Mouse (Mus musculus): Measurements from ENCODE around the gene Ppp1r8. TPM values are rescaled to one million over a fixed set of nuclear protein-coding genes. Genes with fewer than 3 reads are reported as not detected.
"Not testable (repeated sequence)": the region's sequence is repeated elsewhere in the genome, so short reads cannot be mapped to it uniquely, and the experiment has no call there.

Ppp1r8 gene
- polyA plus RNA-seq, 1 experiment, result 50.2 TPM

GRCm38 (mm10) chr4:132804331-132804730, 38.6 kb downstream of the Ppp1r8 start:
- H3K4me3 ChIP-seq (replicated peaks; ENCODE audit: control insufficient read depth, low read depth, low read length), result no peak overlapping the region
- no peak for TF ChIP-seq CTCF (IDR thresholded peaks at IDR 0.05; ENCODE audit: control insufficient read depth, insufficient read depth, low read length)
- no peak for TF ChIP-seq POLR2A (IDR thresholded peaks at IDR 0.05; ENCODE audit: borderline replicate concordance, control insufficient read depth, low read depth, low read length)
- peaks cover 14% of the 10 kb centered on the region for H3K4me1 ChIP-seq (ENCODE audit: control insufficient read depth, insufficient read depth, low read length)
- 5% methylated on average over 6 of the region's 6 CpGs for WGBS
- H3K27ac ChIP-seq (ENCODE audit: control insufficient read depth, insufficient read depth, low read depth, low read length, poor library complexity), result no peak overlapping the region

GRCm38 (mm10) chr4:132803876-132804275, 39.1 kb downstream of the Ppp1r8 start:
- Histone ChIP-seq H3K27ac (ENCODE audit: control insufficient read depth, insufficient read depth, low read depth, low read length, poor library complexity) (peak overlapping the region; percentile 25; the same call in 1 of the 2 replicates), H3K4me1 (ENCODE audit: control insufficient read depth, insufficient read depth, low read length) (peaks cover 14% of the 10 kb centered on the region), H3K4me3 (replicated peaks; ENCODE audit: control insufficient read depth, low read depth, low read length) (no peak overlapping the region)
- TF ChIP-seq CTCF (IDR thresholded peaks at IDR 0.05; ENCODE audit: control insufficient read depth, insufficient read depth, low read length) (no peak), POLR2A (IDR thresholded peaks at IDR 0.05; ENCODE audit: borderline replicate concordance, control insufficient read depth, low read depth, low read length) (no peak)
- 77% methylated on average over 7 of the region's 7 CpGs for WGBS

- TF ChIP-seq POLR2A (IDR thresholded peaks at IDR 0.05; ENCODE audit: borderline replicate concordance, control insufficient read depth, low read depth, low read length) (no peak), CTCF (IDR thresholded peaks at IDR 0.05; ENCODE audit: control insufficient read depth, insufficient read depth, low read length) (no peak)
- 63% methylated on average over 5 of the region's 5 CpGs for WGBS
- no peak overlapping the region for H3K27ac ChIP-seq (ENCODE audit: control insufficient read depth, insufficient read depth, low read depth, low read length, poor library complexity)
- H3K4me1 ChIP-seq (ENCODE audit: control insufficient read depth, insufficient read depth, low read length), result peaks cover 10% of the 10 kb centered on the region
- H3K4me3 ChIP-seq (replicated peaks; ENCODE audit: control insufficient read depth, low read depth, low read length), result no peak overlapping the region
Observed at GRCm38 (mm10) chr4:132803212-132803611, 39.8 kb downstream of the Ppp1r8 start.

- H3K4me3 ChIP-seq (replicated peaks; ENCODE audit: control insufficient read depth, low read depth, low read length), result peak overlapping the region; percentile 30
- H3K4me1 ChIP-seq (ENCODE audit: control insufficient read depth, insufficient read depth, low read length), result peaks cover 9% of the 10 kb centered on the region
- 10% methylated on average over 16 of the region's 16 CpGs for WGBS
- TF ChIP-seq POLR2A (IDR thresholded peaks at IDR 0.05; ENCODE audit: borderline replicate concordance, control insufficient read depth, low read depth, low read length) (no peak), CTCF (IDR thresholded peaks at IDR 0.05; ENCODE audit: control insufficient read depth, insufficient read depth, low read length) (no peak)
- peak overlapping the region; percentile 77 for H3K27ac ChIP-seq (ENCODE audit: control insufficient read depth, insufficient read depth, low read depth, low read length, poor library complexity)
Observed at GRCm38 (mm10) chr4:132802171-132802637, 40.8 kb downstream of the Ppp1r8 start.

GRCm38 (mm10) chr4:132801176-132802077, 41.5 kb downstream of the Ppp1r8 start:
- TF ChIP-seq CTCF (IDR thresholded peaks at IDR 0.05; ENCODE audit: control insufficient read depth, insufficient read depth, low read length) (no peak), POLR2A (IDR thresholded peaks at IDR 0.05; ENCODE audit: borderline replicate concordance, control insufficient read depth, low read depth, low read length) (no peak)
- Histone ChIP-seq H3K4me1 (ENCODE audit: control insufficient read depth, insufficient read depth, low read length) (peaks cover 9% of the 10 kb centered on the region), H3K27ac (ENCODE audit: control insufficient read depth, insufficient read depth, low read depth, low read length, poor library complexity) (peak overlapping the region; percentile 77), H3K4me3 (replicated peaks; ENCODE audit: control insufficient read depth, low read depth, low read length) (peak overlapping the region; percentile 28)
- 64% methylated on average over 18 of the region's 18 CpGs for WGBS

- Histone ChIP-seq H3K4me1 (ENCODE audit: control insufficient read depth, insufficient read depth, low read length) (peaks cover 7% of the 10 kb centered on the region), H3K4me3 (replicated peaks; ENCODE audit: control insufficient read depth, low read depth, low read length) (no peak overlapping the region), H3K27ac (ENCODE audit: control insufficient read depth, insufficient read depth, low read depth, low read length, poor library complexity) (no peak overlapping the region)
- no peak for TF ChIP-seq POLR2A (IDR thresholded peaks at IDR 0.05; ENCODE audit: borderline replicate concordance, control insufficient read depth, low read depth, low read length)
- 79% methylated on average over 4 of the region's 4 CpGs for WGBS
Observed at GRCm38 (mm10) chr4:132799845-132800244, 43.1 kb downstream of the Ppp1r8 start.

- not testable (repeated sequence) for H3K27ac ChIP-seq (ENCODE audit: control insufficient read depth, insufficient read depth, low read depth, low read length, poor library complexity)
- WGBS, result 93% methylated on average over 3 of the region's 3 CpGs
Observed at GRCm38 (mm10) chr4:132798666-132799065, 44.3 kb downstream of the Ppp1r8 start.

GRCm38 (mm10) chr4:132798028-132798427, 44.9 kb downstream of the Ppp1r8 start:
- Histone ChIP-seq H3K4me3 (replicated peaks; ENCODE audit: control insufficient read depth, low read depth, low read length) (no peak overlapping the region), H3K27ac (ENCODE audit: control insufficient read depth, insufficient read depth, low read depth, low read length, poor library complexity) (peak overlapping the region; percentile 54), H3K4me1 (ENCODE audit: control insufficient read depth, insufficient read depth, low read length) (peaks cover 7% of the 10 kb centered on the region)
- TF ChIP-seq POLR2A (IDR thresholded peaks at IDR 0.05; ENCODE audit: borderline replicate concordance, control insufficient read depth, low read depth, low read length), result no peak
- TF ChIP-seq CTCF (IDR thresholded peaks at IDR 0.05; ENCODE audit: control insufficient read depth, insufficient read depth, low read length), result no peak
- 8% methylated on average over 4 of the region's 4 CpGs for WGBS

More at GRCm38 (mm10) chr4:132798666-132799065, 44.3 kb downstream of the Ppp1r8 start:
- not testable (repeated sequence) for H3K4me1 ChIP-seq (ENCODE audit: control insufficient read depth, insufficient read depth, low read length); H3K4me3 ChIP-seq (replicated peaks; ENCODE audit: control insufficient read depth, low read depth, low read length)
